Mouse (Mus musculus) retina, embryonic 14.5 days (tissue): ENCODE data around the gene Fam92b.

Experiments
- DNase-seq: peaks from one replicate; pipeline ENCODE4 v3.0.0-alpha.2; 2015; ENCODE audit warnings: low spot score

The Fam92b gene

GRCm38 (mm10) chr8:120190107-120190809 is 13.0 kb upstream of the Fam92b start:
- DNase-seq = no peak

- DNase-seq = no peak
These were observed 12.2 kb upstream of the Fam92b start for GRCm38 (mm10) chr8:120189440-120189839.

- no peak for DNase-seq
These were observed 11.2 kb upstream of the Fam92b start for GRCm38 (mm10) chr8:120188510-120188909.

GRCm38 (mm10) chr8:120186454-120186853 is 9.2 kb upstream of the Fam92b start:
- DNase-seq = no peak

- DNase-seq = peak; percentile 70
These were observed 7.9 kb upstream of the Fam92b start for GRCm38 (mm10) chr8:120184850-120185792.

- no peak for DNase-seq
These were observed 7.1 kb upstream of the Fam92b start for GRCm38 (mm10) chr8:120184366-120184765.

GRCm38 (mm10) chr8:120181861-120182414 is 4.7 kb upstream of the Fam92b start:
- DNase-seq = no peak

GRCm38 (mm10) chr8:120181274-120181673 is 4.0 kb upstream of the Fam92b start:
- DNase-seq = no peak

GRCm38 (mm10) chr8:120180445-120180970 is 3.2 kb upstream of the Fam92b start:
- DNase-seq = peak; percentile 74

GRCm38 (mm10) chr8:120179027-120179431 is 1.8 kb upstream of the Fam92b start:
- peak; percentile 97 for DNase-seq

- DNase-seq = no peak
These were observed 853 bp upstream of the Fam92b start for GRCm38 (mm10) chr8:120178124-120178514.

GRCm38 (mm10) chr8:120176605-120177004 is 661 bp downstream of the Fam92b start:
- DNase-seq = peak; percentile 43

GRCm38 (mm10) chr8:120174606-120175005 is 2.7 kb downstream of the Fam92b start:
- no peak for DNase-seq

- DNase-seq = no peak
These were observed 4.1 kb downstream of the Fam92b start for GRCm38 (mm10) chr8:120173195-120173594.

GRCm38 (mm10) chr8:120169119-120169518 is 8.1 kb downstream of the Fam92b start:
- DNase-seq = no peak

GRCm38 (mm10) chr8:120167821-120168220 is 9.4 kb downstream of the Fam92b start:
- peak; percentile 45 for DNase-seq

- DNase-seq = no peak
These were observed 10.1 kb downstream of the Fam92b start for GRCm38 (mm10) chr8:120167136-120167535.

- DNase-seq = no peak
These were observed 13.2 kb downstream of the Fam92b start for GRCm38 (mm10) chr8:120164026-120164425.

- no peak for DNase-seq
These were observed 13.9 kb downstream of the Fam92b start for GRCm38 (mm10) chr8:120163376-120163775.

GRCm38 (mm10) chr8:120162404-120162752 is 14.9 kb downstream of the Fam92b start:
- no peak for DNase-seq

- peak; percentile 55 for DNase-seq
These were observed 15.4 kb downstream of the Fam92b start for GRCm38 (mm10) chr8:120161658-120162403.

GRCm38 (mm10) chr8:120160366-120160765 is 16.9 kb downstream of the Fam92b start:
- no peak for DNase-seq
